Mouse (Mus musculus): ENCODE data around the gene Ccnd1.
"Not testable (repeated sequence)": the region's sequence is repeated elsewhere in the genome, so short reads cannot be mapped to it uniquely, and the experiment has no call there.

Ccnd1 gene

DNA sequence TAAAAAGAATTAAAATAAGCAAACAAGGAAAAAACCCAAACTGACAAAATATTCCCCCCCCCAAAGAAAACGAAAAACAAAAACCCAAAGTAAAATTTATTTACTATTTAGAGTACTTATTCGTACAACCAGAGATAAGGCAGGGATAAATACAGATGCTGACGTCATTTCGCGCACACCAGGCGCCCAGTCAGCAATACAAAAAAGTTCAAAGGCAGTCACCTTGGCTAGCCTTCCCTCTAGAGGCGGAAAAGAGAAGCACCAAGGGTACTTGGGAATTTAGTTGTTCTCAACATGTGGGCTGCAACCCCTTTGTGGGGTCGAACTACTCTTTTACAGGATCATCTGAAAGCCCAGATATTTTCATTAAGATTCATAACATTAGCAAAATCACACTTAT is 31.9 kb downstream of the Ccnd1 start:
- no peak for DNase-seq

DNA sequence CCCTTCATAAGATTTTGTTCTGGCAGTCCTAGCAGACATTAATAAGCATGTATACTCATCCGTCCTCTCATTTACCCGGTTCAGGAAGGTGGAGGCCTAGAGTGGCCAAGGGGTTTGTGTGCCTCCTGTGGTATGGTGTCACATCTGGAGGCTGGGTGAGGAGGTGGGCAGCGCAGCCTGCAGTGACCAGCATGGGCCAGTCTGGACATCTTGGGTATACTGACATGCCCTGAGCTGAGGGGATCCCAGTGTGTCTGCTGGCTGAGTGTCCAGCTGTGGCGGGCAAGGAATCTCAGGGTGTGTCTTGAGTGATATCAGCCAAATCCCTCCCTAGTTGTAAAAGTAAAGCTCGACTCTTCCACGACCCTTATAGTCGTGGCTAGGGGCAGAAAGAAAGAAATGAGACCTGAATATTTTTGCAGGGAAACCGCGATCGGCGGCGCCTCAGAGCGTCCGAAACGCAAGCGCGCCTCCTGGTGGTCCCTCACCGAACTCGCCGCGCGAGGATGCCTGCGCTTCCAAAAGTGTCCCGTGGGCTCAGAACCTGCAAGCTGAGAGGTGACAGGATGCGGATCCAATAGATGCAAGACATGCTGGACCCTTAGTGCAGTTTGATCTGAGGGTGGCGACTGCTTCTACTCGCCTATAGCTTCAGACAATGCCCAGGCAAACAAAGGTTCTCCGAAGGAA is 32.9 kb downstream of the Ccnd1 start:
- DNase-seq: peak; percentile 63 to 72

DNA sequence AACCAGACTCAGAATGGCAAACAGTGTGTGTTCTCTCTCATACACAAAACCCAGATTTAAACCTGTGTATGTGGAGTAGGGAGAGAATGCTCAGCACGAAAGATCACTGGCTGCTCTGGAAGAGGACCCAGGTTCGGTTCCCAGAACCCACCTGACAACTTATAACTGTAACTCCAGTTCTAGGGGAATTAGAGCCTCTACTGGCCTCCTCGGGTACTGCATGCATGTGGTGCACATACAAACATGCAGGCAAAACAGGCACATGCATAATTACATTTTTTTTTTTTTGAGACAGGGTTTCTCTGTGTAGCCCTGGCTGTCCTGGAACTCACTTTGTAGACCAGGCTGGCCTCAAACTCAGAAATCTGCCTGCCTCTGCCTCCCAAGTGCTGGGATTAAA is 34.2 kb downstream of the Ccnd1 start:
- DNase-seq: not testable (repeated sequence)

DNA sequence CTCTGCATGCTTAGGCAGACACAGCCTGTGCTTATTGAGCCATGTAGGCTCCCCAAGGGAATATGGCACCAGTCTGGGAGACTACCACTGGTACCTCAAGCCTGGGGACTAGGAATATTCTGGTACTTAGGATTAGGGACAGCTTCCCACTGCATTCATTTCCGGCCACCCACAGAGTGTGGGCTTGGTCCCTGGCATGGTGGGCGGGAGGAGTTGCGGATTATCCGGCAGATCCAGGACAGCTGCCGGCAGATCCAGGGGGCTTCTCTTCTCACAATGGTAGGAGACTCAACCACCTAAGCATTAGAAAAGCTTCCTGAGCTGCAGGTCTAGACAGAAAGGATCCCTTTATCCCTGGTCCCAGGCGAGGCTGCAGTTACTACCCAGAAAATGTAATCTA is 41.2 kb downstream of the Ccnd1 start:
- DNase-seq: no peak

DNA sequence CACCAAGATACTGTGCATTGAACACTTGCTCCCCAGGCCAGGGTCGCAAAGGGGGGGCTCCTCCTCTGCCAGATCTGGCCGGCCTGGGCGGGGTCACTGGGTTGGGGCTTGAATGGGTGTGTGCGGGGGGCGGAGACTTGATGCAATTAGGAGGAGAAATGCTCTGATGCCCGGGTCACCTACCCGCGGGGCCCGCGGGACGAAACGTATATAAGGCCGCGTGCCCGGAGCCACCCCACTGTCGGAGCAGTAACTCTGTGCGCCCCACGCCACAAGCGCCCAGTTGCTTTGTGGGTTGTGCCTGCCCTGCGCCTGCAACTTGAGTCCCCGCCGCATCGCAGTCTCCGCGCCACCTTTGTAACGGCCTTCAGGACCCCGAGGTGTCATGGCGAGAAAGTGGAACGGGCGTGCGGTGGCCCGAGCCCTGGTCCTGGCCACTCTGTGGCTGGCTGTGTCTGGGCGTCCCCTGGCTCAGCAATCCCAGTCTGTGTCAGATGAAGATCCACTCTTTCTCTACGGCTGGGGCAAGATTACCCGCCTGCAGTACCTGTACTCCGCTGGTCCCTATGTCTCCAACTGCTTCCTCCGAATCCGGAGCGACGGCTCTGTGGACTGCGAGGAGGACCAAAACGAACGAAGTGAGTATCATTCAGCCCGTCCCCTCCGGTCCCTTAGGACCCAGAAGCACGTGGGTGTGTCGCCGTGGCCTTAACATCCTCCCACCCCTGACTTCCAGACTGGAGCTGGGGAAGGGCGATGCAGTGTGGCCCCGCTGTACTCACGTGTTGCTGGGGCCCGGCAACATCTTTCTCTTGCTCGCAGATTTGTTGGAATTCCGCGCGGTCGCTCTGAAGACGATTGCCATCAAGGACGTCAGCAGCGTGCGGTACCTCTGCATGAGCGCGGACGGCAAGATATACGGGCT is 43.2 kb downstream of the Ccnd1 start, which contains the start of gene Fgf15:
Gene Fgf15, plus strand, starts transcription at position 238 of the 925 bp plus-strand sequence.
- peak in 1 of 2 experiments; percentile 13 for DNase-seq

DNA sequence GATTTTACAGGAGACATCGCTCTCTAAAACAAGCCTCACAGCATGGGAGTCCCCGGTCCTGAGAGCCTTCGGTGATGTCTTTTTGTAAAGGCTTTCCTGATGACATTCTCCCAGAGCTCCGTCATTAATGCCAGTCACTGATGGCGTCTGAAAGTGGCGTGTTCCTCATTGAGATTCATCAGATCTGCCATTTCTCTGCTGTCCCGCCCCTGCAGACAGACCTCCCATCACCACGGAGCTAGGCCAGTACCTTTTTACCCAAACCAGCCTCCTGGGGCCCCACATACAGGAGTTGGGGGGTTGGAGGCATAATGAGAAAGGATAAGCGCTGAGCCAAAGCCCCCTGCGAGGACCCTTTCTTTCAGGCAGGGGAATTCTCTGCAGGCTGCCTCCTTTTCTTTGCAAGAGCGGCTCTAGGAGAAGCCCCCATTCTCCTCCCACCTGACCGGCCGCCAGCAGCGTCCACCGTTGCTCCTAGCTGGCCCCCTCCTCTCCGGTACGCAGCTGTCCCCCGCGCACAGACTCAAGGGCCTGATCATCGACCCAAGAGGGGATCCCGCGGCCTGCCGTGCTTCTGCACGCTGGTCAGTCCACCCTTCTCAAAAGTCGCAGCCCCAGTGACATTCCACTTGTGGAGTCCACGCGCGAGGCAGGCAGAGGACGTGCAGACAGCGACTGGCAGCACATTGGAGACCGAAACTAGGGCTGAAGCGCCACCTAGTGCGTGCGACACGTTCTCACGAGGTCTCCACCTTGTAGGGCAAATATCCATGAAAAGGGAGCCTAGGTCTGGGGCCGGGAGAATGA is 44.2 kb downstream of the Ccnd1 start:
- peak; percentile 75 to 77 for DNase-seq

DNA sequence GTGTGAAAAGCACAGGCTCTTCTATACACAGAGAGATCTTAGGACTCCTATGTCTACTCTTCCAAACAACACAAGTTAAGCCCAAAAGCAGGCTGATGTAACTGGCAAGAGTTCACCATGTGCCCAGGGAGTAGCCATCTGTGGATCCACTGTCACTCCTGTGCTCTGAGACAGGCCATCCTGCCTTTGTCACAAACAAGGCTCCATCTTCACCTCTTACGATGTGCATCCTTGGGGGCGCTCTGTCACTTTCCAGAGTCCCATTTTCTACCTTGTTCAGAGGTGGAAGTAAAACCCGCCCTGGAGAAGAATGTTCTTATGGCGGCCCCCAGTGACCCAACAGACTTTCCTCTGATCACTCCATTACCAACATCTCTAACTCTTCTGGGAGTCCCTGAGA is 45.0 kb downstream of the Ccnd1 start:
- DNase-seq: no peak

DNA sequence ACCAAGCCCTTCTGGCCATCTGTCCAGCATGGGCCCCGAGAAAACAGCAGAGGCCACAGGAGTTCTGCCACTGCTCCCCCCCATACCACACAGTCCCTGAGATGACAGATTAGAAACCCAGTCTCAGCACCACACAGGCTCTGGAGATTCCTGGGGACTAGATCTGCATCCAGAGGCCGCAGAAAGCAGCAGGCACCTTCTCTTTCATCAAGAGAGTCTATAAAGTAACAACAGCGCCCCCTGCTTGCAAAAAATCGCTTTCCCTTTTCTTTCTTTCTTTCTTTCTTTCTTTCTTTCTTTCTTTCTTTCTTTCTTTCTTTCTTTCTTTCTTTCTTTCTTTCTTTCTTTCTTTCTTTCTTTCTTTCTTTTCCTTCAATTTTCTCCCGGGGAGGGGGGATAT is 45.5 kb downstream of the Ccnd1 start:
- peak; percentile 16 to 33 for DNase-seq

DNA sequence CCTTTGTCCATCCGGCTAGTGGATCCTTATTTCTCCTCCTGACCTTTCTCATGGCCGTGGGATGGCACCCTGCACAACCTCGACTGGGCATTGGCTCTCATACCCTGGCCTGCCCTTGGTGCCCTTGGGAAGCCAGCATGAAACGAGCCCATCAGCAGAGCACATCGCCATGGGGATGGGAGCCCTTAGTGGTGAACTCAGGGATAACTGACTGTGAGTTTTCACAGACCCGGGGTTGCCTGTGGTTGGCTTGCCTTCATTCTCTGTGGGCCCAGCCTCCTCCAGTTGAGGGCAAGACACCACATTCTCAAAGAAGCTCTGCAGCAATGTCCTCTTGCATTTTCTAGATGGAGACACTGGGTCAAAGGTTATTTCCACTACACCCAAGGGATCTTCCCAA is 47.4 kb downstream of the Ccnd1 start:
- no peak for DNase-seq

DNA sequence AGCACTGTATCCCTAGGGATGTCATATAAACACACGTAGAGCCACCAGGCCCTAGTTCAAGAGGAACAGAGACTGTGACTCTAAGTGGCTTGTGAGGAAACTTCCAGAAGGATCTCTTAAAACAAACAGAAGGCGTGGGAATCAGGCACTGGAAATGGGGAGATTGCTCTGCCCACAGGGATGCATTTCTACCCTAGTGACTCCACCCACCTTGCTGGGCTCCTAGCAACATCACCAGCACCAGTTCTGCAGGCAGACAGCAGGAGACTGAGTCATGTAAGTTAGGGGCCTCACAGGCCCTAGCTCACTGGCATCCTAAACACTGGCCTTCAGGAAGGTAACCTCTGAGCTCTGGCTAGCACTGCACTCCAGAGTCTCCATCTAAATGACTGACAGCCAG is 47.9 kb downstream of the Ccnd1 start:
- no peak for DNase-seq

DNA sequence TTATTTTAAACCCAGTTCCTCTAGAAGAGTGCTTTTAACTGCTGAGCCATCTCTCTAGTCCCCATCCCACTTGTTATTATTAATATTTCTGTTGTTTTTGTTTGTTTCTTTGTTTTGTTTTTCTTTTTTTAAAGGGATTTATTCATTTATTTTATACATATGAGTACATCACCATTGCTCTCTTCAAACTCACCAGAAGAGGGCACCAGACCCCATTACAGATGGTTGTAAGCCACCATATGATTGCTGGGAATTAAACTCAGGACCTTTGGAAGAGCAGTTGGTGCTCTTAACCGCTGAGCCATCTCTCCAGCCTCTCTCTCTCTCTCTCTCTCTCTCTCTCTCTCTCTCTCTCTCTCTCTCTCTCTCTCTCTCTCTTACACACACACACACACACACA is 49.1 kb downstream of the Ccnd1 start:
- not testable (repeated sequence) for DNase-seq

DNA sequence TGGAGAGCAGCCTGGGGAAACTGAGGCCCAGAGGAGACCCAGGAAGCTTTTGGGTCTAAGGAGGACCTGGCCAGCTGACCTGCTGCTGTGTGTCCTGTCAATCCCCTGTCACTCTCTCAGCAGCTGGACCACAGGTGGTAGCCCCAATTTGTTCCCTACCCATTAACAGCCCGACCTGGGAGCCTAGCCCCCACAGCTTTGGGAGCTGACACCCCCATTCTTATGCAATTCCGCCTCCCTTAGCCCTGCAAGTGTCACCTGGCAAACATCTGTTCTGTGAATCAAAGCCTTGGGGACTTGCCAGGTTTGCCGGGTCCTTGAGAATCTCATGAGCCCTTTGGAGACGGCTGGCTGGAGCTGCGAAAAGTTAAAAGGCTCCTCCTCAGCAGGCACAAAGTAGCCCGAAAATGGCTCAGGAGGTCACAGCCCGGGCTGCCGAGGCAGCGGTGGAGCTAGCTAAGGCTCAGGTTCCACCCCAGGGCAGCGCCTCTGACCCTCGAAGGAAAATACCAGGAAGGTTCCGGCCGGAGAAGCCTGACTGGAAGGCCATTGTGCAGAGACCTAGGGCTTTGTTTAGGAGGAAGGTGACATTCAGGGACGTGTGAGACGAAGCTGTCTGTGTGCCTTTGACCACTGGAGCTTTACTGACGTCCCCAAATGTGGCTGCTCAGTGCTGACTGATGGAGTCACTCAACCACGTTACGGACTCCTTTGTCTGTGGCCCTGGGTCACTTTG is 51.0 kb downstream of the Ccnd1 start:
- no peak for DNase-seq

DNA sequence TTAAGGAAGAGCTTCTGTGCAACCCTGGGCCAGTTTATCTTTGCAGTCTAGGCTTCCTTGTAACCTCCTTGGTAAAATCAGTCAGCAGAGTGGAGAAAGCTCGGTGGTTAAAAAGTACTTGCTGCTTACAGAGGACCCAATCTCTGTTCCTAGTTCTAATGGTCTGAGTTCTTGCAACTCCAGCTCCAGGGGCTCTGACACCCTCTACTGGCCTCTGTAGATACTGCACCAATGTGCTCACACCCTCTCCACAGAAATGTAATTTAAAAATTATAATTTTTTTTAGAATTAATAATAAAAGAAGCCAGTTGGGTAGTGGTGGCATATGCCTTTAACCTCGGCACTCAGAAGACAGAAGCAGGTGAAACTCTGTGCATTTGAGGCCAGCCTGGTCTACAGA is 52.1 kb downstream of the Ccnd1 start:
- no peak for DNase-seq

DNA sequence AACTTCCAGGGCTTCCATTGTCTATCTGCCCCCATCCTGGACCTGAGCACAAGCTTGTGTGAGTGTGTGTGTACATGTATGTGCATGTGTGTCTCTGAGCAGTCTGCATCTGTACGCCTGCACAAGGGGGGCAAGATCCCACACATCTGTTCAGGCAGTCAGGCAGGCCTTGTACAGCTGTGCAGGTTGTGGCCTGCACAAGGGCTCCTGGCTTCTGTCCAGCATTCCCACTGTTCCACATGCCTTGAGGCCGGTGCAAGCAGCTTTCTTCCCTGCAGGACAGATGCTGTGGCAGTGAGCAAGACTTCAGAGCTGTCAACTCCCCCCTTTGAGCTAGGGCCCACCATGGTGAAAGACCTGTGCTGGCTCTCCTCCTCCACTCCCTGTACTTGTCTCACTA is 56.6 kb downstream of the Ccnd1 start:
- no peak for DNase-seq

Measured in cerebellum, postnatal 36 days (tissue).